ENCODE assay signal across 11 mouse cellular contexts in genomic region chr1:187441668-187442193, GRCm38 (mm10).
"Had no signal": no experiment of that assay in that cellular context is flagged by ENCODE, and none has a peak within 500 bp of the region (broad histone marks: within the 10 kb centered on the region; RNA-seq: fewer than 3 reads in every experiment).

No protein-coding gene starts in this region.

- H3K4me1 ChIP-seq: limb, embryonic 13.5 days; neural tube, embryonic 15.5 days had no signal

- H3K9me3 ChIP-seq: limb, embryonic 13.5 days; neural tube, embryonic 15.5 days had no signal

- H3K36me3 ChIP-seq: limb, embryonic 13.5 days; neural tube, embryonic 15.5 days had no signal

- H3K27me3 ChIP-seq: neural tube, embryonic 15.5 days had no signal

- H3K27ac ChIP-seq: limb, embryonic 13.5 days; liver, embryonic 14.5 days; neural tube, embryonic 15.5 days; stomach, postnatal 0 days had no signal

- H3K9ac ChIP-seq: limb, embryonic 13.5 days; liver, embryonic 14.5 days; neural tube, embryonic 15.5 days had no signal

- H3K4me3 ChIP-seq: limb, embryonic 13.5 days; myocyte; neural tube, embryonic 15.5 days had no signal

- DNase-seq: kidney, postnatal 10 days; kidney, postnatal 4 days; left cerebral cortex, postnatal 4 days; lung, adult 18-20 months; midbrain, embryonic 14.5 days; thymus, postnatal 4 days had no signal
